Mouse (Mus musculus): ENCODE measurements at regions not wholly inside any gene's neighbourhood (a gene's known extent, or its start where the extent isn't known, plus 50 kb on each side); places are given as distances from the start of the nearest gene placed in this dataset.

- DNase-seq (ENCODE audit: low spot score) = no peak
Measured at GRCm38 (mm10) chr3:132237344-132237743, 152.3 kb downstream of the Dkk2 start.

GRCm38 (mm10) chr3:132257834-132258233, 172.7 kb downstream of the Dkk2 start:
- no peak for DNase-seq (ENCODE audit: low spot score)

GRCm38 (mm10) chr3:132269641-132270040, 184.5 kb downstream of the Dkk2 start:
- no peak for DNase-seq (ENCODE audit: low spot score)

- peak; percentile 7 for DNase-seq (ENCODE audit: low spot score)
Measured at GRCm38 (mm10) chr3:132274786-132275185, 189.7 kb downstream of the Dkk2 start.

GRCm38 (mm10) chr3:132277771-132278170, 192.7 kb downstream of the Dkk2 start:
- no peak for DNase-seq (ENCODE audit: low spot score)

GRCm38 (mm10) chr3:132287714-132288113, 202.6 kb downstream of the Dkk2 start:
- DNase-seq (ENCODE audit: low spot score) = no peak

- no peak for DNase-seq (ENCODE audit: low spot score)
Measured at GRCm38 (mm10) chr3:132326961-132327360, 241.9 kb downstream of the Dkk2 start.

- no peak for DNase-seq (ENCODE audit: low spot score)
Measured at GRCm38 (mm10) chr3:132343625-132344024, 258.5 kb downstream of the Dkk2 start.

GRCm38 (mm10) chr3:132345856-132346255, 260.8 kb downstream of the Dkk2 start:
- DNase-seq (ENCODE audit: low spot score) = no peak

GRCm38 (mm10) chr3:132349602-132350001, 264.5 kb downstream of the Dkk2 start:
- no peak for DNase-seq (ENCODE audit: low spot score)

- no peak for DNase-seq (ENCODE audit: low spot score)
Measured at GRCm38 (mm10) chr3:132353204-132353603, 268.1 kb downstream of the Dkk2 start.

GRCm38 (mm10) chr3:132359596-132359995, 270.0 kb upstream of the Gimd1 start:
- no peak for DNase-seq (ENCODE audit: low spot score)

GRCm38 (mm10) chr3:132375579-132375978, 254.0 kb upstream of the Gimd1 start:
- DNase-seq (ENCODE audit: low spot score) = no peak

- DNase-seq (ENCODE audit: low spot score) = no peak
Measured at GRCm38 (mm10) chr3:132417742-132418141, 211.9 kb upstream of the Gimd1 start.

- DNase-seq (ENCODE audit: low spot score) = no peak
Measured at GRCm38 (mm10) chr3:132425819-132426671, 203.6 kb upstream of the Gimd1 start.

- DNase-seq (ENCODE audit: low spot score) = no peak
Measured at GRCm38 (mm10) chr3:132427244-132427643, 202.4 kb upstream of the Gimd1 start.

- DNase-seq (ENCODE audit: low spot score) = no peak
Measured at GRCm38 (mm10) chr3:132428148-132428547, 201.5 kb upstream of the Gimd1 start.

- DNase-seq (ENCODE audit: low spot score) = no peak
Measured at GRCm38 (mm10) chr3:132431805-132432204, 197.8 kb upstream of the Gimd1 start.

- DNase-seq (ENCODE audit: low spot score) = no peak
Measured at GRCm38 (mm10) chr3:132441226-132441625, 188.4 kb upstream of the Gimd1 start.

- no peak for DNase-seq (ENCODE audit: low spot score)
Measured at GRCm38 (mm10) chr3:132453927-132454326, 175.7 kb upstream of the Gimd1 start.

GRCm38 (mm10) chr3:132462348-132462959, 167.2 kb upstream of the Gimd1 start:
- DNase-seq (ENCODE audit: low spot score) = no peak

GRCm38 (mm10) chr3:132471070-132471469, 158.6 kb upstream of the Gimd1 start:
- no peak for DNase-seq (ENCODE audit: low spot score)

GRCm38 (mm10) chr3:132477768-132478167, 151.9 kb upstream of the Gimd1 start:
- DNase-seq (ENCODE audit: low spot score) = no peak

Measured in ovary, postnatal 36 days (tissue).